Mouse (Mus musculus): ENCODE results near the gene Pak6. TPM values are rescaled to one million over a fixed set of nuclear protein-coding genes. Genes with fewer than 3 reads are reported as not detected.
A peak's percentile ranks its signal among the peaks of the same experiment; 100 is the strongest.

Pak6 gene
- polyA plus RNA-seq (2014; fragmentation: Nextera tagmentation; extraction: Ambion mirVana), result 1.2 and 1.4 TPM in 2 replicates

- H3K4me1 ChIP-seq (ENCODE audit: control insufficient read depth, insufficient read depth, low read length), result peaks cover 20% of the 10 kb centered on the region
- no peaks in the 10 kb centered on the region for H3K9me3 ChIP-seq (ENCODE audit: control insufficient read depth, low read length)
- DNase-seq (ENCODE audit: low spot score, missing footprints) (peak; percentile 91), ATAC-seq (ENCODE audit: low FRiP score) (peak; percentile 61)
- no peaks in the 10 kb centered on the region for H3K36me3 ChIP-seq (ENCODE audit: control insufficient read depth, insufficient read depth, low read length)
- H3K4me2 ChIP-seq, result peak within 1 kb of the TSS; percentile 80
- H3K27me3 ChIP-seq (ENCODE audit: control insufficient read depth, insufficient read depth, low read length), result peaks cover 18% of the 10 kb centered on the region
- 2% methylated on average over 37 of the region's 37 CpGs for WGBS
- peak within 1 kb of the TSS; percentile 39 for H3K4me3 ChIP-seq (ENCODE audit: low read depth, low read length)
- H3K9ac ChIP-seq (ENCODE audit: low read length), result peak within 1 kb of the TSS; percentile 63
- no peak within 1 kb of the TSS for H3K27ac ChIP-seq (ENCODE audit: low read depth, low read length)
Observed at GRCm38 (mm10) chr2:118662902-118663803, at the start of gene Pak6. Gene Pak6, plus strand, starts transcription at chr2:118663303.

- no peaks in the 10 kb centered on the region for H3K27me3 ChIP-seq (ENCODE audit: control insufficient read depth, insufficient read depth, low read length)
- H3K4me1 ChIP-seq (ENCODE audit: control insufficient read depth, insufficient read depth, low read length), result no peaks in the 10 kb centered on the region
- H3K4me2 ChIP-seq, result no peak overlapping the region
- no peak overlapping the region for H3K4me3 ChIP-seq (ENCODE audit: low read depth, low read length)
- ATAC-seq (ENCODE audit: low FRiP score) (no peak), DNase-seq (ENCODE audit: low spot score, missing footprints) (no peak)
- WGBS, result 94% methylated on average over 5 of the region's 5 CpGs
- H3K27ac ChIP-seq (ENCODE audit: low read depth, low read length), result no peak overlapping the region
- H3K36me3 ChIP-seq (ENCODE audit: control insufficient read depth, insufficient read depth, low read length), result peaks cover 19% of the 10 kb centered on the region
- no peak overlapping the region for H3K9ac ChIP-seq (ENCODE audit: low read length)
- H3K9me3 ChIP-seq (ENCODE audit: control insufficient read depth, low read length), result no peaks in the 10 kb centered on the region
Observed at GRCm38 (mm10) chr2:118618013-118618412, 45.1 kb upstream of the Pak6 start.

- H3K4me2 ChIP-seq, result no peak overlapping the region
- no peaks in the 10 kb centered on the region for H3K27me3 ChIP-seq (ENCODE audit: control insufficient read depth, insufficient read depth, low read length)
- no peak overlapping the region for H3K9ac ChIP-seq (ENCODE audit: low read length)
- H3K27ac ChIP-seq (ENCODE audit: low read depth, low read length), result no peak overlapping the region
- H3K9me3 ChIP-seq (ENCODE audit: control insufficient read depth, low read length), result no peaks in the 10 kb centered on the region
- peaks cover 25% of the 10 kb centered on the region for H3K36me3 ChIP-seq (ENCODE audit: control insufficient read depth, insufficient read depth, low read length)
- DNase-seq (ENCODE audit: low spot score, missing footprints), result no peak
- 84% methylated on average over 2 of the region's 2 CpGs for WGBS
- H3K4me3 ChIP-seq (ENCODE audit: low read depth, low read length), result no peak overlapping the region
- H3K4me1 ChIP-seq (ENCODE audit: control insufficient read depth, insufficient read depth, low read length), result no peaks in the 10 kb centered on the region
- no peak for ATAC-seq (ENCODE audit: low FRiP score)
Observed at GRCm38 (mm10) chr2:118620101-118620500, 43.0 kb upstream of the Pak6 start.

- 84% methylated on average over 8 of the region's 8 CpGs for WGBS
- ATAC-seq (ENCODE audit: low FRiP score), result no peak
- H3K4me3 ChIP-seq (ENCODE audit: low read depth, low read length), result no peak overlapping the region
- no peak for DNase-seq (ENCODE audit: low spot score, missing footprints)
- H3K4me1 ChIP-seq (ENCODE audit: control insufficient read depth, insufficient read depth, low read length), result no peaks in the 10 kb centered on the region
- H3K4me2 ChIP-seq, result no peak overlapping the region
- no peaks in the 10 kb centered on the region for H3K9me3 ChIP-seq (ENCODE audit: control insufficient read depth, low read length)
- no peak overlapping the region for H3K9ac ChIP-seq (ENCODE audit: low read length)
- no peak overlapping the region for H3K27ac ChIP-seq (ENCODE audit: low read depth, low read length)
- H3K36me3 ChIP-seq (ENCODE audit: control insufficient read depth, insufficient read depth, low read length), result peaks cover 21% of the 10 kb centered on the region
- no peaks in the 10 kb centered on the region for H3K27me3 ChIP-seq (ENCODE audit: control insufficient read depth, insufficient read depth, low read length)
Observed at GRCm38 (mm10) chr2:118620608-118621007, 42.5 kb upstream of the Pak6 start.

- WGBS, result 93% methylated on average over 6 of the region's 6 CpGs
- no peak for DNase-seq (ENCODE audit: low spot score, missing footprints)
- peaks cover 24% of the 10 kb centered on the region; the same call in 1 of the 2 replicates for H3K36me3 ChIP-seq (ENCODE audit: control insufficient read depth, insufficient read depth, low read length)
- no peaks in the 10 kb centered on the region for H3K4me1 ChIP-seq (ENCODE audit: control insufficient read depth, insufficient read depth, low read length)
- no peak overlapping the region for H3K4me2 ChIP-seq
- no peaks in the 10 kb centered on the region for H3K9me3 ChIP-seq (ENCODE audit: control insufficient read depth, low read length)
- no peaks in the 10 kb centered on the region for H3K27me3 ChIP-seq (ENCODE audit: control insufficient read depth, insufficient read depth, low read length)
- H3K9ac ChIP-seq (ENCODE audit: low read length), result no peak overlapping the region
- H3K4me3 ChIP-seq (ENCODE audit: low read depth, low read length), result no peak overlapping the region
- no peak overlapping the region for H3K27ac ChIP-seq (ENCODE audit: low read depth, low read length)
- no peak for ATAC-seq (ENCODE audit: low FRiP score)
Observed at GRCm38 (mm10) chr2:118629276-118629675, 33.8 kb upstream of the Pak6 start.

GRCm38 (mm10) chr2:118633441-118633840, 29.7 kb upstream of the Pak6 start:
- Histone ChIP-seq H3K9me3 (ENCODE audit: control insufficient read depth, low read length) (no peaks in the 10 kb centered on the region), H3K27ac (ENCODE audit: low read depth, low read length) (no peak overlapping the region), H3K4me2 (no peak overlapping the region), H3K27me3 (ENCODE audit: control insufficient read depth, insufficient read depth, low read length) (no peaks in the 10 kb centered on the region), H3K9ac (ENCODE audit: low read length) (no peak overlapping the region), H3K36me3 (ENCODE audit: control insufficient read depth, insufficient read depth, low read length) (peaks cover 25% of the 10 kb centered on the region; the same call in 1 of the 2 replicates), H3K4me3 (ENCODE audit: low read depth, low read length) (no peak overlapping the region), H3K4me1 (ENCODE audit: control insufficient read depth, insufficient read depth, low read length) (no peaks in the 10 kb centered on the region)
- no peak for DNase-seq (ENCODE audit: low spot score, missing footprints)
- ATAC-seq (ENCODE audit: low FRiP score), result no peak
- WGBS, result 37% methylated on average over 5 of the region's 5 CpGs

GRCm38 (mm10) chr2:118637258-118637657, 25.8 kb upstream of the Pak6 start:
- no peak overlapping the region for H3K27ac ChIP-seq (ENCODE audit: low read depth, low read length)
- DNase-seq (ENCODE audit: low spot score, missing footprints), result no peak
- no peak overlapping the region for H3K4me2 ChIP-seq
- H3K4me1 ChIP-seq (ENCODE audit: control insufficient read depth, insufficient read depth, low read length), result no peaks in the 10 kb centered on the region
- H3K36me3 ChIP-seq (ENCODE audit: control insufficient read depth, insufficient read depth, low read length), result peaks cover 26% of the 10 kb centered on the region
- no peak overlapping the region for H3K9ac ChIP-seq (ENCODE audit: low read length)
- H3K27me3 ChIP-seq (ENCODE audit: control insufficient read depth, insufficient read depth, low read length), result no peaks in the 10 kb centered on the region
- no peak for ATAC-seq (ENCODE audit: low FRiP score)
- 68% methylated on average over 5 of the region's 5 CpGs for WGBS
- no peaks in the 10 kb centered on the region for H3K9me3 ChIP-seq (ENCODE audit: control insufficient read depth, low read length)
- no peak overlapping the region for H3K4me3 ChIP-seq (ENCODE audit: low read depth, low read length)

GRCm38 (mm10) chr2:118637888-118638526, 25.1 kb upstream of the Pak6 start:
- DNase-seq (ENCODE audit: low spot score, missing footprints) (peak; percentile 99), ATAC-seq (ENCODE audit: low FRiP score) (peak; percentile 72; the same call in 1 of the 2 replicates)
- Histone ChIP-seq H3K27ac (ENCODE audit: low read depth, low read length) (no peak overlapping the region), H3K36me3 (ENCODE audit: control insufficient read depth, insufficient read depth, low read length) (peaks cover 24% of the 10 kb centered on the region), H3K9me3 (ENCODE audit: control insufficient read depth, low read length) (no peaks in the 10 kb centered on the region), H3K4me1 (ENCODE audit: control insufficient read depth, insufficient read depth, low read length) (no peaks in the 10 kb centered on the region), H3K27me3 (ENCODE audit: control insufficient read depth, insufficient read depth, low read length) (no peaks in the 10 kb centered on the region), H3K9ac (ENCODE audit: low read length) (no peak overlapping the region), H3K4me2 (no peak overlapping the region), H3K4me3 (ENCODE audit: low read depth, low read length) (no peak overlapping the region)
- 46% methylated on average over 8 of the region's 8 CpGs for WGBS

GRCm38 (mm10) chr2:118638686-118639085, 24.4 kb upstream of the Pak6 start:
- Histone ChIP-seq H3K27ac (ENCODE audit: low read depth, low read length) (no peak overlapping the region), H3K4me1 (ENCODE audit: control insufficient read depth, insufficient read depth, low read length) (no peaks in the 10 kb centered on the region), H3K9me3 (ENCODE audit: control insufficient read depth, low read length) (no peaks in the 10 kb centered on the region), H3K27me3 (ENCODE audit: control insufficient read depth, insufficient read depth, low read length) (no peaks in the 10 kb centered on the region), H3K4me3 (ENCODE audit: low read depth, low read length) (no peak overlapping the region), H3K9ac (ENCODE audit: low read length) (no peak overlapping the region), H3K4me2 (no peak overlapping the region), H3K36me3 (ENCODE audit: control insufficient read depth, insufficient read depth, low read length) (peaks cover 27% of the 10 kb centered on the region)
- ATAC-seq (ENCODE audit: low FRiP score) (no peak), DNase-seq (ENCODE audit: low spot score, missing footprints) (no peak)
- 96% methylated on average over 8 of the region's 8 CpGs for WGBS
